Mouse (Mus musculus) natural killer cell, adult 2 months (primary cell): ENCODE results near the gene Pknox2.
A peak's percentile ranks its signal among the peaks of the same experiment; 100 is the strongest.

Experiments
- DNase-seq, 2 experiments: peaks; one replicate each; pipeline ENCODE4 v3.0.0; 2022; ENCODE audit warnings: low spot score in 2 of 2

Pknox2 gene

GRCm38 (mm10) chr9:36990626-36991368 is 156.4 kb downstream of the Pknox2 start:
- no peak for DNase-seq

- DNase-seq = no peak
Observed at GRCm38 (mm10) chr9:36989991-36990390, 157.2 kb downstream of the Pknox2 start.

GRCm38 (mm10) chr9:36985233-36985632 is 162.0 kb downstream of the Pknox2 start:
- no peak for DNase-seq

GRCm38 (mm10) chr9:36976596-36977362 is 170.4 kb downstream of the Pknox2 start:
- no peak for DNase-seq

GRCm38 (mm10) chr9:36973486-36974227 is 173.6 kb downstream of the Pknox2 start:
- no peak for DNase-seq

- DNase-seq = no peak
Observed at GRCm38 (mm10) chr9:36972089-36972488, 175.1 kb downstream of the Pknox2 start.

- no peak for DNase-seq
Observed at GRCm38 (mm10) chr9:36971066-36971465, 176.1 kb downstream of the Pknox2 start.

GRCm38 (mm10) chr9:36970651-36971050 is 176.6 kb downstream of the Pknox2 start:
- DNase-seq = peak; percentile 47 to 52

GRCm38 (mm10) chr9:36969131-36969530 is 178.1 kb downstream of the Pknox2 start:
- no peak for DNase-seq

GRCm38 (mm10) chr9:36968713-36969112 is 178.5 kb downstream of the Pknox2 start:
- no peak for DNase-seq

- no peak for DNase-seq
Observed at GRCm38 (mm10) chr9:36968236-36968635, 179.0 kb downstream of the Pknox2 start.

GRCm38 (mm10) chr9:36965720-36966119 is 181.5 kb downstream of the Pknox2 start:
- no peak for DNase-seq

GRCm38 (mm10) chr9:36964230-36964629 is 183.0 kb downstream of the Pknox2 start:
- no peak for DNase-seq

GRCm38 (mm10) chr9:36963512-36963911 is 183.7 kb downstream of the Pknox2 start:
- no peak for DNase-seq

- no peak for DNase-seq
Observed at GRCm38 (mm10) chr9:36961874-36962273, 185.3 kb downstream of the Pknox2 start.

- no peak for DNase-seq
Observed at GRCm38 (mm10) chr9:36961153-36961552, 186.1 kb downstream of the Pknox2 start.

- DNase-seq = no peak
Observed at GRCm38 (mm10) chr9:36951133-36951484, 196.1 kb downstream of the Pknox2 start.

GRCm38 (mm10) chr9:36950271-36951132 is 196.7 kb downstream of the Pknox2 start:
- DNase-seq = no peak

- no peak for DNase-seq
Observed at GRCm38 (mm10) chr9:36948181-36948580, 199.0 kb downstream of the Pknox2 start.

- no peak for DNase-seq
Observed at GRCm38 (mm10) chr9:36947056-36947694, 200.0 kb downstream of the Pknox2 start.

GRCm38 (mm10) chr9:36944843-36945242 is 202.4 kb downstream of the Pknox2 start:
- DNase-seq = no peak
